Mouse (Mus musculus): ENCODE data around the gene Edf1.

Gene Edf1

DNA sequence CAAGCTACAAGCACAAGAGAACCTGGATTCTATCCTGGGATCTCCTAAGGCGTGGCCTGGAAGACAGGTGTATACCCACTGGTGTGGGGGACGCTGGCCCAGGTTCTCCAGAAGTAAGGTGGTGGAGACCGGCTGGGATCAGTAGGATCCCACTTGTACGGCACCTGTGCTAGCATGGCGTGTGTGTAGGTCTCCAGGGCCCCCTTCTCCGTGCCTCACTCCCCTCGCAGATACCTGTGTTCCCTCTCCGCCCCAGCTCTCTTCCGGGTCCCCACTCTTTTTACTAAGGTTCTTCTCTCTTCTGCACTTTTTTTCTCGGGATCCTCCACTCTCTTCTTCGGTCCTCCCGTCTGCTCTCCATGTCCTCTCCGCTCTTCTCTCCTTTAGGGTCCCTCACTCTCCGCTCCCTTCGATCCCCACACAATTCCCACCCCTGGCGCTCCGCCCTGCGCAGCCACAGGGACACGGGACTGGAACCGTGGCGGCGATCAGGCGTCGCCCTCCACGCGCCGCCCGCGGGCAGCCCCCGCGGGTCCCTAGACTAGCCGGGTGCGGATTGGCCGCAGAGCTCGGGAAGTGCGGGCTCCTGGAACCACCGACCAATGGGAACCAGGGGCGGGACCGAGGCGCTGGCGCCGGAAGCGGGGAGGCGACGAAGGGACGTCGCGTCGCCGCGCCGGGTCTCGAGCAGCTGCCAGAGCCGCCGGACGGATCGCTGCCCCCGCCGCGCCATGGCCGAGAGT lies at the start of gene Edf1:
Gene Edf1, plus strand, starts transcription at position 627 of the 743 bp plus-strand sequence.
- peaks cover 1% of the 10 kb centered on the region; the same call in 1 of the 2 replicates for H3K36me3 ChIP-seq (ENCODE audit: control insufficient read depth, insufficient read depth, low read length, poor library complexity, severe bottlenecking)
- no peaks in the 10 kb centered on the region for H3K27me3 ChIP-seq (ENCODE audit: control insufficient read depth, insufficient read depth, low read length, poor library complexity, severe bottlenecking)
- peak; percentile 92 for DNase-seq (ENCODE audit: low read depth, low spot score)

GRCm38 (mm10) chr2:25509912-25510311 lies 47.7 kb upstream of the Edf1 start:
- DNase-seq (ENCODE audit: low read depth, low spot score): peak; percentile 56
- Histone ChIP-seq H3K27me3 (ENCODE audit: control insufficient read depth, insufficient read depth, low read length, poor library complexity, severe bottlenecking) (no peaks in the 10 kb centered on the region), H3K36me3 (ENCODE audit: control insufficient read depth, insufficient read depth, low read length, poor library complexity, severe bottlenecking) (peaks cover 2% of the 10 kb centered on the region; the same call in 1 of the 2 replicates)

DNA sequence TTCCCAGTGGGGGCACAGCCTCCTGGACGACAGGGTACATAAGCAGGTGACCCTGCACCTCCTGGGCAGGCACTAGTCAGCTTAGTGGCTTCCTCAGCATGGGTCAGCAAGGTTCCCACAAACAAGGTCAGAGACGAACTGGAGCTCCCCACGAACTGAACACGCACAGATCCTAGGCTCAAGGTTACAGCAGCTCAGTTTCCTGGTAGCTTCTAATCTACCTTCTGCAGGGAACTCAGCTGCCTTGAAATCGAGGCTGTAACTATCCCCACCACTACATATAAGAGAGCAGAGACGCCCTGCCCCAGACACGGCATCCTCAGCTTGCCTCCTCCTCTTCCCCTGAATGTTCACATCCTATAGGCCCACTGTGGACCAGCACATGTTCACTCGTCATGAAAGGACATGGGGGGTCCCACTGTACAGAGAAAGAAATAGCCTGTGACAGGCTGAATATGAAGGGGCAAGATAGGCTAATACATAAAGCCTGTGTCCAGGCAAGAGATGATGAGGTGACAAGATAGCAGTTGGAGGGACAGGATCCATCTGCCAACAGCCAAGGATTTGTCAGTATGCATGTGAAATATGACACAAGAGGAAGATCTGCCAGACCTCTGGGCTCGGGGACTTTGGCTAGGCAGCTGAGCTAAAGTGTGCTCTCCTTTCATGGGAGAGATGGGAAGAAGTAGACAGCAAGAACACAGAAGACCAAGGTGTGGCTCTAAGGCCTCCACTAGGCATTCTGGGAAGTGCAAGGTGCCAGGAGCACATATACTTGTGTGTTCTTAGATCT lies 30.9 kb upstream of the Edf1 start:
- no peak for DNase-seq (ENCODE audit: low read depth, low spot score)
- peaks cover 29% of the 10 kb centered on the region for H3K36me3 ChIP-seq (ENCODE audit: control insufficient read depth, insufficient read depth, low read length, poor library complexity, severe bottlenecking)

GRCm38 (mm10) chr2:25533707-25534106 lies 23.9 kb upstream of the Edf1 start:
- H3K36me3 ChIP-seq (ENCODE audit: control insufficient read depth, insufficient read depth, low read length, poor library complexity, severe bottlenecking): peaks cover 9% of the 10 kb centered on the region
- no peak for DNase-seq (ENCODE audit: low read depth, low spot score)
- H3K27me3 ChIP-seq (ENCODE audit: control insufficient read depth, insufficient read depth, low read length, poor library complexity, severe bottlenecking): no peaks in the 10 kb centered on the region

More for the DNA sequence above, 30.9 kb upstream of the Edf1 start:
- H3K27me3 ChIP-seq (ENCODE audit: control insufficient read depth, insufficient read depth, low read length, poor library complexity, severe bottlenecking): no peaks in the 10 kb centered on the region

- Histone ChIP-seq H3K27me3 (ENCODE audit: control insufficient read depth, insufficient read depth, low read length, poor library complexity, severe bottlenecking) (no peaks in the 10 kb centered on the region), H3K36me3 (ENCODE audit: control insufficient read depth, insufficient read depth, low read length, poor library complexity, severe bottlenecking) (peaks cover 3% of the 10 kb centered on the region)
- DNase-seq (ENCODE audit: low read depth, low spot score): peak; percentile 91
Observed at GRCm38 (mm10) chr2:25534178-25534865, 23.3 kb upstream of the Edf1 start.

DNA sequence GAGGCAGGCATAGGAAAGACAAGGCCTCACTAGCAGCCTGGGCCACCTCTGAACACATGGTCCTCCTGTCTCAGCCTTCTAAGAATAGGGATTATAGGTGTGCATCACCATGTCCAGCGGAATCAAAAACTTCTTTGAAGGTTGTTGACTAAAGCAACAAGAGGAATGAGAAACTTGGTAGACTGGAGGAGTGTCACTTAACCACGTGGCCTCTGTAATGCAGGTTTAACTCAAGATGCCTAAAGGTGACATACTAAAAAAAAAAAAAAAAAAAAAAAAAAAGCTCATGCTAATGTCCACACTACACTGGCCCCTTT lies 22.8 kb upstream of the Edf1 start:
- H3K36me3 ChIP-seq (ENCODE audit: control insufficient read depth, insufficient read depth, low read length, poor library complexity, severe bottlenecking): peaks cover 3% of the 10 kb centered on the region
- no peak for DNase-seq (ENCODE audit: low read depth, low spot score)
- H3K27me3 ChIP-seq (ENCODE audit: control insufficient read depth, insufficient read depth, low read length, poor library complexity, severe bottlenecking): no peaks in the 10 kb centered on the region

DNA sequence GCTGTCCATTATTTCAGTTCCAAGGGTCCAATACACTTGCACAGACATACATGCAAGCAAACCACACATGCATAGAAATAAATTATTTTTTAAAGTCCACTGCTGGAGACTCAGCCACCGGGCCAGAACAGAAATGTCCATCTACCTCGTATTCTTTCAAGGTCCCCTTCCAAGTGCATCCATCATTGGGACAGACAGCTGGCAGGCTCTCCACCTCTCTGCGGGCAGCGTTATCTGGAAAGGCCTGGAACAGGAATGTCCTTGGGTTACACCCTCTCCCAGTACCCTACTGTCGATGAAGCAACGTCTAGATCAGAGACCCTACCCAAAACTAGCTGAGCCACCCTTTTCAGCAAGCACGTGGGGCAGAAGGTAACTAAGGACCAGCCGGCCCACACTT lies 21.1 kb upstream of the Edf1 start:
- no peak for DNase-seq (ENCODE audit: low read depth, low spot score)
- Histone ChIP-seq H3K36me3 (ENCODE audit: control insufficient read depth, insufficient read depth, low read length, poor library complexity, severe bottlenecking) (peaks cover 1% of the 10 kb centered on the region), H3K27me3 (ENCODE audit: control insufficient read depth, insufficient read depth, low read length, poor library complexity, severe bottlenecking) (no peaks in the 10 kb centered on the region)

DNA sequence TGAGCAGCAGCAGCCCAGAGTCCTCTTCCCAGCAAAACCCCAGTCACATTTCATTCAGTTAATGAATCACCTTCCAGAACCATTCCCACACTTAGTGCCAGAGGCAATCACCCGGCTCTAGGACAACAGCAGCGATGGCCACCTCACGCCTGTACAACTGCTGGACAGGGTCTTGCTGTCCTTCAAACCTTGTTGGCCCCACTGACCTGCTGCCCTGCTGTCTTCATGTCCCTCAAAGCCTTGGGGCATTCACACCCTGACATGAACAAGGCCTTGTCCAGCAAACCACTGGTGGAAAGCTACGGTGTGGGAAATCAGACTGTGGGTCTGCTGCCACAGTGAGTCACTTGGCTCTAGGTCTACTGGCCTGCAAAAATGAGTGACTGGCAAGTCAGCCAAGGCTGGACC lies 17.1 kb upstream of the Edf1 start:
- H3K27me3 ChIP-seq (ENCODE audit: control insufficient read depth, insufficient read depth, low read length, poor library complexity, severe bottlenecking): no peaks in the 10 kb centered on the region
- peaks cover 1% of the 10 kb centered on the region for H3K36me3 ChIP-seq (ENCODE audit: control insufficient read depth, insufficient read depth, low read length, poor library complexity, severe bottlenecking)
- no peak for DNase-seq (ENCODE audit: low read depth, low spot score)

GRCm38 (mm10) chr2:25541644-25542367 lies 15.8 kb upstream of the Edf1 start:
- no peak for DNase-seq (ENCODE audit: low read depth, low spot score)
- H3K36me3 ChIP-seq (ENCODE audit: control insufficient read depth, insufficient read depth, low read length, poor library complexity, severe bottlenecking): peaks cover 1% of the 10 kb centered on the region; the same call in 1 of the 2 replicates
- no peaks in the 10 kb centered on the region for H3K27me3 ChIP-seq (ENCODE audit: control insufficient read depth, insufficient read depth, low read length, poor library complexity, severe bottlenecking)

DNA sequence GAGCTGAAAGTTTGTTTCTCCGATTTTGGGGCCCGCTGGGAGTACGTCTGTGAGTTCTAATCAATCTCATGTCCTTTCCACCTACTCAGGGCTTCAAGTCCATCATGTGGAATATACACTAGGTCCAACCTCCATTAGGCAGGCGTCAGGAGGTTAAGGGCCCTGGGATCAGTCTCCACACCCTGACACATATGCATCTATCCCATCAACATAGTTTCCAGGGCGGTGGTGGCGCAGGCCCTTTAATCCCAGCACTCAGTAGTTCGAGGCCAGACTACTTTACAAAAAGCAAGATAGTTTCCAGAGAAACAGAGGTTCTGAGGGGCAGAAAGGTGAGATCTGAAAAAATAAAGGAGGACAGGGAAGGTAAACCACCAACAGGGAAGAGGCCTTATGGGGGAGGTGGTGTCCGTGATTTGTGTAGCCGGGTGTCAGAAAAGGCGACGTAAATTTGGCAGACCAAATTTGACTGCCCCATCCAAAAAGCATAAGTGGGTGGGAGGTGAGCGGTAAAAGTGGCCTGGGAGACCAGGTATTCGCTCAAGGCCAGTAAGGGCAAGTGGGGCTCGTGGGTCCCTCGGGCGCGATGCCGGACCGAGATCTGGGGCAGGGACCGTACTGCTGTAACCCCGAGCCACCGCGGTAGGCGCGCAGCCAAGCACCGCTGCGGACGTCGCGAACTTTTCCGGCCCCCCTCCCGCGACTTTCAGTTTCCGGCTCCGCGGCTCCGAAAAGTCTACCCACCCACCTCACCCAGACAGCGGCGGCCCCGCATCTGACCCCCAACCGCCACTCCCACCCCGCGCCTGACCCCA lies 11.4 kb upstream of the Edf1 start:
- Histone ChIP-seq H3K27me3 (ENCODE audit: control insufficient read depth, insufficient read depth, low read length, poor library complexity, severe bottlenecking) (no peaks in the 10 kb centered on the region), H3K36me3 (ENCODE audit: control insufficient read depth, insufficient read depth, low read length, poor library complexity, severe bottlenecking) (no peaks in the 10 kb centered on the region)
- no peak for DNase-seq (ENCODE audit: low read depth, low spot score)

DNA sequence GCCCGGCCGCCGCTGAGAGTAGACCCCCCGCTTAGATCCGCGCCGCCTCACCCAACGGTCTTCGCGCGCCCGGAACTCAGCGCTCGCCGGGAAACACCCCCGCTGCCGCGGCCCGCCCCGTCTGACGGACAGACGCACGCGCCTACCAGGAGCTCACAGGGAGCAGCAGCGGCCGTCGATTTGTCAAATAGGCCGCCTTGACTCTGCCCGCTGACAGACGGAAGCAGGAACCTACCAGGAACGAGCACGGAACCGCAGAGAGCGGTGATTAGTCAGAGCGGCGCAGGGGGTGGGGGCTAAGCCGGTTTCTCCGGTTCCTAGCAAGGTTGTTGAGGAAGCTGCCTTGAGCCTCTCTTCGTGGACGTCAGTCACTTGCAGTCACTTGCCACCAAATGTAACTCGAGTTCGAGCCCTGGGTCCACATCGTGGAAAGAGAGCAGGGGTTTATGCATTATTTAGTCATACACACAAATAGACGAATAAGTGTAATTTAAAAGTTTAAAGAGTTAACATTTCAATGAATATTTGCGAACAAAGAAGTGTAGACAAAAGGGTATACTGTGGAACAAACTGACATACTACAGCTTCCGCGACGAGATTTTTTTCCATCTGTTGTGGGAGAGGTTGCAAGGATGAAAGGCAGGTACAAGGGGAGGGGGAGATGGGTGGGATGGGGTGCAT lies 10.7 kb upstream of the Edf1 start, which contains the start of gene Traf2:
Gene Traf2, minus strand, starts transcription at position 130 of the 681 bp plus-strand sequence.
- Histone ChIP-seq H3K27me3 (ENCODE audit: control insufficient read depth, insufficient read depth, low read length, poor library complexity, severe bottlenecking) (no peaks in the 10 kb centered on the region), H3K36me3 (ENCODE audit: control insufficient read depth, insufficient read depth, low read length, poor library complexity, severe bottlenecking) (no peaks in the 10 kb centered on the region)
- peak; percentile 99 for DNase-seq (ENCODE audit: low read depth, low spot score)

GRCm38 (mm10) chr2:25549021-25549991 lies 8.3 kb upstream of the Edf1 start:
- Histone ChIP-seq H3K36me3 (ENCODE audit: control insufficient read depth, insufficient read depth, low read length, poor library complexity, severe bottlenecking) (no peaks in the 10 kb centered on the region), H3K27me3 (ENCODE audit: control insufficient read depth, insufficient read depth, low read length, poor library complexity, severe bottlenecking) (no peaks in the 10 kb centered on the region)
- DNase-seq (ENCODE audit: low read depth, low spot score): peak; percentile 86
